Mouse (Mus musculus) liver, adult 2 months (tissue): Measurements from ENCODE around the gene Csde1.

Source experiments
- CTCF ChIP-seq: fragments of 200-500 bp; IDR thresholded peaks from 2 replicates; pipeline ENCODE4 v1.5.1; 2011; ENCODE audit warnings: low read depth, low read length, control low read depth
- POLR2A ChIP-seq: fragments of 200-500 bp; IDR thresholded peaks from 2 replicates; pipeline ENCODE4 v1.6.1; 2011; ENCODE audit warnings: low read length, control low read depth; ENCODE audit not compliant: insufficient read depth; ENCODE audit errors: extremely low read depth

- no peak for TF ChIP-seq CTCF
- no peak for TF ChIP-seq POLR2A
These were observed 53.5 kb downstream of the Csde1 start, which contains the start of gene Ampd1 for GRCm38 (mm10) chr3:103073771-103074170.
